Mouse (Mus musculus): Measurements from ENCODE around the gene Msh6. TPM values are rescaled to one million over a fixed set of nuclear protein-coding genes. Genes with fewer than 3 reads are reported as not detected.
"Not testable (repeated sequence)": the region's sequence is repeated elsewhere in the genome, so short reads cannot be mapped to it uniquely, and the experiment has no call there.

The Msh6 gene
- polyA plus RNA-seq, 1 experiment from 2014 or later, result 39.2 TPM

DNA sequence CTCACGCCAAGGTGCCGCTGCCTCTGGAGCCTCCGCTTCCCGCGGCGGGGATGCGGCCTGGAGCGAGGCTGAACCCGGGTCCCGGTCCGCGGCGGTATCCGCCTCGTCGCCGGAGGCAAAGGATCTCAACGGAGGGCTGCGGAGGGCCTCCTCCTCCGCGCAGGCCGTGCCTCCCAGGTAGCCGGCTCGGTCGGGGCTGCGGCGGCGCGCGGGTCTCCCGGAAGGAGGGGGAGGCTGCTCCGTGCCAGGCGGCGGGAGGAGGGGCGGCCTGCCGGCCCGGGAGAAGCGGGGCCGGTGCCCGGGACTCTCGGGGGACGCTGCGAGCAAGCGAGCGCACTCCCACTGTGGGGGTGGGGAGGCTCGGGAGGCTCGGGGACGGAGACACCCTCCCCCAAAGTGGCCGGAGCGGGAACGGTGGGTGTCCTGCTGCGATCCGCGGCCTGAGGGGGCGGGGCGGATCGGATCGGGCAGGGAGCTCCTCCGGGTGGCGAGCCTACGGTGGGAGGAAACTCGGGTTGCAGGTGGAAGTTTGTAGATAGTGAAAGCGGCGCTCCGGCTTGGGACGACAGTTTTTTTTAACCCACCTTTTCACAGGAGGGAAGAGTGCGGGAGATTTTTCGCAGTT, 479 bp downstream of the Msh6 start:
- Histone ChIP-seq H3K9ac (ENCODE audit: low read depth, low read length) (peak overlapping the region; percentile 81), H3K4me1 (ENCODE audit: control insufficient read depth, insufficient read depth, low read length) (peaks cover 8% of the 10 kb centered on the region), H3K9me3 (replicated peaks; ENCODE audit: control insufficient read depth, low read length) (no peaks in the 10 kb centered on the region), H3K4me3 (ENCODE audit: low read depth, low read length) (peak overlapping the region; percentile 91), H3K27ac (ENCODE audit: low read depth, low read length) (peak overlapping the region; percentile 88), H3K36me3 (ENCODE audit: control insufficient read depth, insufficient read depth, low read length) (0 out of 2 replicates have a peak, but pooled peaks cover 3% of the 10 kb centered on the region), H3K4me2 (peak overlapping the region; percentile 76), H3K27me3 (ENCODE audit: control insufficient read depth, insufficient read depth, low read length) (no peaks in the 10 kb centered on the region)
- under 1% methylated on average over 58 of the region's 68 CpGs for WGBS (ENCODE audit: insufficient replicate concordance)
- ATAC-seq (replicated peaks; ENCODE audit: insufficient number of reproducible peaks, low FRiP score, low TSS enrichment), result peak; percentile 56

DNA sequence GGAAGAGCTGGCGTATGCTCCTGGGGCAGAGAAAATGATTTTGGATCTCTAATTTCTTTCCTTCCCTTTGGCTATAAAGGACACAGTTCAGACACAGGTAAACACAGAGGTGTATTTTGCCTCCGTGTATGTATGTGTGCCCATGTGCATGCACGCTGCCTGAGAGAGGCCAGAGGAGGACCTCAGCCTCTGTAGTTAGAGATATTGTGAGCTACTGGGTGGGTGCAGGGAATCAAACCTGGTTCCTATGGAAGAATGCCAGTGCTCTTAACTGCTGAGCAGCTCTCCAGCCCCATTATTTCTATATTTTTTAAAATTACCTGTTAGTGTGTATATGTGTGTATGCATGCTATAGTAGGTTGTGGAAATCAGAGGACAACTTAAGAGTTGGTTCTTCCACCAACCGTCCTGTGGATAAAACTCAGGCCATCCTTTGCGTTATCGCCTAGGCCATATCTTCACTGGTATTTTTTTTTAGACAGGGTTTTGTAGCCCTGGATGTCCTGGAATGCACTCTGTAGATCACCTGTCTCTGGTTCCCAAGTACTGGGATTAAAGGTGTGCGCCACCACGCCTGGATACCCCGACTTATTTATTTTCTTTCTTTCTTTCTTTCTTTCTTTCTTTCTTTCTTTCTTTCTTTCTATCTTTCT, 1.4 kb downstream of the Msh6 start:
- peak overlapping the region; percentile 76 for H3K4me2 ChIP-seq
- no peak for ATAC-seq (replicated peaks; ENCODE audit: insufficient number of reproducible peaks, low FRiP score, low TSS enrichment)
- peaks cover 3% of the 10 kb centered on the region; the same call in 1 of the 2 replicates for H3K36me3 ChIP-seq (ENCODE audit: control insufficient read depth, insufficient read depth, low read length)
- peaks cover 8% of the 10 kb centered on the region for H3K4me1 ChIP-seq (ENCODE audit: control insufficient read depth, insufficient read depth, low read length)
- no peaks in the 10 kb centered on the region for H3K9me3 ChIP-seq (replicated peaks; ENCODE audit: control insufficient read depth, low read length)
- no peak overlapping the region for H3K27ac ChIP-seq (ENCODE audit: low read depth, low read length)
- H3K9ac ChIP-seq (ENCODE audit: low read depth, low read length), result peak overlapping the region; percentile 81; the same call in 1 of the 2 replicates
- 69% methylated on average over 9 of the region's 9 CpGs for WGBS (ENCODE audit: insufficient replicate concordance)
- H3K4me3 ChIP-seq (ENCODE audit: low read depth, low read length), result peak overlapping the region; percentile 91
- no peaks in the 10 kb centered on the region for H3K27me3 ChIP-seq (ENCODE audit: control insufficient read depth, insufficient read depth, low read length)

DNA sequence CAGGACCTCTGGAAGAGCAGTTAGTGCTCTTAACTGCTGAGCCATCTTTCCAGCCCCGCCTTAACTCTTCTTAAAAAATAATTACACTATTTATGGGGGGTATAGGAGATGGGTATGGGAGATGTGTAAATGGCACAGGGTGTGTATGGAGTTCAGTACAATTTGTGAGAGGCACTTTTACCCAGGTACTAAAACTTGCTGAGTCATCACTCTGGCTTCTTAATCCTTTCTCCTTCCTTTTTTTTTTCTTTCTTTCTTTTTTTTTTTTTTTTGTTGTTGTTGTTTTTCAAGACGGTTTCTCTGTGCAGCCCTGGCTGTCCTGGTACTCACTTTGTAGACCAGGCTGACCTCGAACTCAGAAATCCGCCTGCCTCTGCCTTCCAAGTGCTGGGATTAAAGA, 2.1 kb downstream of the Msh6 start:
- H3K27me3 ChIP-seq (ENCODE audit: control insufficient read depth, insufficient read depth, low read length); H3K4me1 ChIP-seq (ENCODE audit: control insufficient read depth, insufficient read depth, low read length); H3K9me3 ChIP-seq (replicated peaks; ENCODE audit: control insufficient read depth, low read length); H3K4me2 ChIP-seq; H3K36me3 ChIP-seq (ENCODE audit: control insufficient read depth, insufficient read depth, low read length); H3K27ac ChIP-seq (ENCODE audit: low read depth, low read length); H3K9ac ChIP-seq (ENCODE audit: low read depth, low read length); H3K4me3 ChIP-seq (ENCODE audit: low read depth, low read length); ATAC-seq (replicated peaks; ENCODE audit: insufficient number of reproducible peaks, low FRiP score, low TSS enrichment): not testable (repeated sequence)
- 92% methylated on average over 4 of the region's 4 CpGs for WGBS (ENCODE audit: insufficient replicate concordance)

GRCm38 (mm10) chr17:87979696-87980095, 4.8 kb downstream of the Msh6 start:
- not testable (repeated sequence) for H3K4me1 ChIP-seq (ENCODE audit: control insufficient read depth, insufficient read depth, low read length); H3K9me3 ChIP-seq (replicated peaks; ENCODE audit: control insufficient read depth, low read length); ATAC-seq (replicated peaks; ENCODE audit: insufficient number of reproducible peaks, low FRiP score, low TSS enrichment); H3K27ac ChIP-seq (ENCODE audit: low read depth, low read length); H3K36me3 ChIP-seq (ENCODE audit: control insufficient read depth, insufficient read depth, low read length); H3K4me3 ChIP-seq (ENCODE audit: low read depth, low read length); H3K27me3 ChIP-seq (ENCODE audit: control insufficient read depth, insufficient read depth, low read length); H3K9ac ChIP-seq (ENCODE audit: low read depth, low read length); H3K4me2 ChIP-seq
- WGBS (ENCODE audit: insufficient replicate concordance), result 71% methylated on average over 1 of the region's 1 CpGs

DNA sequence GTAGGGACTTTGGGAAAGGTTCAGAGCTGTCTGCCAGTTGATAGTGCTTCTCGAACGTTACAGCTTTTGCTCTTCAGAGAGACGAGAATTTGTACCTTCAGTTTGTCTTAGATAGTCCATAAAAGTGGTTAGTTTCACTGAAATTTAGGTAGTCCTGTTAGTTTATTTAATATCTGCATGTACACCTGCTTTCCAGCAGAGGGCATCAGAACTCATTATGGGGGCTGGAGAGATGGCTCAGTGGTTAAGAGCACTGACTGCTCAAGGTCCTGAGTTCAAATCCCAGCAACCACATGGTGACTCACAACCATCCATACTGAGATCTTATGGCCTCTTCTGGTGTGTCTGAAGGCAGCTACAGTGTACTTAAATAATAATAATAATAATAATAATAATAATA, 7.2 kb downstream of the Msh6 start:
- peaks cover 9% of the 10 kb centered on the region; the same call in 1 of the 2 replicates for H3K36me3 ChIP-seq (ENCODE audit: control insufficient read depth, insufficient read depth, low read length)
- WGBS (ENCODE audit: insufficient replicate concordance), result 77% methylated on average over 3 of the region's 3 CpGs
- ATAC-seq (replicated peaks; ENCODE audit: insufficient number of reproducible peaks, low FRiP score, low TSS enrichment), result no peak
- H3K9me3 ChIP-seq (replicated peaks; ENCODE audit: control insufficient read depth, low read length), result no peaks in the 10 kb centered on the region
- no peaks in the 10 kb centered on the region for H3K27me3 ChIP-seq (ENCODE audit: control insufficient read depth, insufficient read depth, low read length)
- H3K4me2 ChIP-seq, result no peak overlapping the region
- H3K4me3 ChIP-seq (ENCODE audit: low read depth, low read length), result no peak overlapping the region
- no peak overlapping the region for H3K27ac ChIP-seq (ENCODE audit: low read depth, low read length)
- no peaks in the 10 kb centered on the region for H3K4me1 ChIP-seq (ENCODE audit: control insufficient read depth, insufficient read depth, low read length)
- no peak overlapping the region for H3K9ac ChIP-seq (ENCODE audit: low read depth, low read length)

GRCm38 (mm10) chr17:87983313-87983712, 8.5 kb downstream of the Msh6 start:
- no peak overlapping the region for H3K4me2 ChIP-seq
- no peaks in the 10 kb centered on the region for H3K4me1 ChIP-seq (ENCODE audit: control insufficient read depth, insufficient read depth, low read length)
- no peak overlapping the region for H3K9ac ChIP-seq (ENCODE audit: low read depth, low read length)
- H3K27ac ChIP-seq (ENCODE audit: low read depth, low read length), result no peak overlapping the region
- no peaks in the 10 kb centered on the region for H3K27me3 ChIP-seq (ENCODE audit: control insufficient read depth, insufficient read depth, low read length)
- H3K4me3 ChIP-seq (ENCODE audit: low read depth, low read length), result no peak overlapping the region
- ATAC-seq (replicated peaks; ENCODE audit: insufficient number of reproducible peaks, low FRiP score, low TSS enrichment), result no peak
- H3K36me3 ChIP-seq (ENCODE audit: control insufficient read depth, insufficient read depth, low read length), result peaks cover 6% of the 10 kb centered on the region; the same call in 1 of the 2 replicates
- H3K9me3 ChIP-seq (replicated peaks; ENCODE audit: control insufficient read depth, low read length), result no peaks in the 10 kb centered on the region
- 80% methylated on average over 4 of the region's 4 CpGs for WGBS (ENCODE audit: insufficient replicate concordance)

DNA sequence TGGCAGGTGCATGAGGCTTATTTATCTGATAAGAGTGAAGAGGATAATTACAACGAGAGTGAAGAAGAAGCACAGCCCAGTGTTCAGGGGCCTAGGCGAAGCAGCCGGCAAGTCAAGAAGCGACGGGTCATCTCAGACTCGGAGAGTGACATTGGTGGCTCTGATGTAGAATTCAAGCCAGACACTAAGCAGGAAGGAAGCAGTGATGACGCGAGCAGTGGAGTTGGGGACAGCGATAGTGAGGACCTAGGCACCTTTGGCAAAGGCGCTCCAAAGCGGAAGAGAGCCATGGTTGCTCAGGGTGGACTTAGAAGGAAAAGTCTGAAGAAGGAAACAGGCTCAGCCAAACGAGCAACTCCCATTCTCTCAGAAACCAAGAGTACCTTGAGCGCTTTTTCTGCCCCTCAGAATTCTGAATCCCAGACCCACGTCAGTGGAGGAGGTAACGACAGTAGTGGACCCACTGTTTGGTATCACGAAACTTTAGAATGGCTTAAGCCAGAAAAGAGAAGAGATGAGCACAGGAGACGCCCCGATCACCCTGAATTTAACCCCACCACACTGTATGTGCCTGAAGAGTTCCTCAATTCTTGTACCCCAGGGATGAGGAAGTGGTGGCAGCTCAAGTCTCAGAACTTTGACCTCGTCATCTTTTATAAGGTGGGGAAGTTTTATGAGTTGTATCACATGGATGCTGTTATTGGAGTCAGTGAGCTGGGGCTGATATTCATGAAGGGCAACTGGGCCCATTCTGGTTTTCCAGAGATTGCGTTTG, 9.8 kb downstream of the Msh6 start:
- H3K27ac ChIP-seq (ENCODE audit: low read depth, low read length), result no peak overlapping the region
- 87% methylated on average over 20 of the region's 20 CpGs for WGBS (ENCODE audit: insufficient replicate concordance)
- no peak for ATAC-seq (replicated peaks; ENCODE audit: insufficient number of reproducible peaks, low FRiP score, low TSS enrichment)
- H3K9ac ChIP-seq (ENCODE audit: low read depth, low read length), result no peak overlapping the region
- no peaks in the 10 kb centered on the region for H3K9me3 ChIP-seq (replicated peaks; ENCODE audit: control insufficient read depth, low read length)
- no peaks in the 10 kb centered on the region for H3K27me3 ChIP-seq (ENCODE audit: control insufficient read depth, insufficient read depth, low read length)
- H3K4me3 ChIP-seq (ENCODE audit: low read depth, low read length), result no peak overlapping the region
- H3K36me3 ChIP-seq (ENCODE audit: control insufficient read depth, insufficient read depth, low read length), result peaks cover 13% of the 10 kb centered on the region
- H3K4me1 ChIP-seq (ENCODE audit: control insufficient read depth, insufficient read depth, low read length), result no peaks in the 10 kb centered on the region
- H3K4me2 ChIP-seq, result no peak overlapping the region

DNA sequence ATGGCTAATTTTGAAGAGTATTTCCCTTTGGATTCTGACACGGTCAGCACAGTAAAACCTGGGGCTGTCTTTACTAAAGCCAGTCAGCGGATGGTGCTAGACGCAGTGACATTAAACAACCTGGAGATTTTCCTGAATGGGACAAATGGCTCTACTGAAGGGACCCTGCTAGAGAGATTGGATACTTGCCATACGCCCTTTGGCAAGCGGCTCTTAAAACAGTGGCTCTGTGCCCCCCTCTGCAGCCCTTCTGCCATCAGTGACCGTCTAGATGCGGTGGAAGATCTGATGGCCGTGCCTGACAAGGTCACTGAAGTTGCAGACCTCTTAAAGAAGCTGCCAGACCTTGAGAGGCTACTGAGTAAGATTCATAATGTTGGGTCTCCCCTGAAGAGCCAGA, 11.1 kb downstream of the Msh6 start:
- Histone ChIP-seq H3K4me3 (ENCODE audit: low read depth, low read length) (no peak overlapping the region), H3K27me3 (ENCODE audit: control insufficient read depth, insufficient read depth, low read length) (no peaks in the 10 kb centered on the region), H3K4me2 (no peak overlapping the region), H3K9ac (ENCODE audit: low read depth, low read length) (no peak overlapping the region), H3K9me3 (replicated peaks; ENCODE audit: control insufficient read depth, low read length) (no peaks in the 10 kb centered on the region), H3K27ac (ENCODE audit: low read depth, low read length) (no peak overlapping the region), H3K36me3 (ENCODE audit: control insufficient read depth, insufficient read depth, low read length) (peaks cover 17% of the 10 kb centered on the region), H3K4me1 (ENCODE audit: control insufficient read depth, insufficient read depth, low read length) (no peaks in the 10 kb centered on the region)
- ATAC-seq (replicated peaks; ENCODE audit: insufficient number of reproducible peaks, low FRiP score, low TSS enrichment), result no peak
- 87% methylated on average over 8 of the region's 8 CpGs for whole genome bisulfite sequencing (ENCODE audit: insufficient replicate concordance)
